Mouse (Mus musculus): ENCODE results near the gene Gbf1. TPM values are rescaled to one million over a fixed set of nuclear protein-coding genes. Genes with fewer than 3 reads are reported as not detected.

Gbf1 gene
- total and polyA plus RNA-seq, 3 experiments = 23.7 to 400 (median 54.1) TPM

DNA sequence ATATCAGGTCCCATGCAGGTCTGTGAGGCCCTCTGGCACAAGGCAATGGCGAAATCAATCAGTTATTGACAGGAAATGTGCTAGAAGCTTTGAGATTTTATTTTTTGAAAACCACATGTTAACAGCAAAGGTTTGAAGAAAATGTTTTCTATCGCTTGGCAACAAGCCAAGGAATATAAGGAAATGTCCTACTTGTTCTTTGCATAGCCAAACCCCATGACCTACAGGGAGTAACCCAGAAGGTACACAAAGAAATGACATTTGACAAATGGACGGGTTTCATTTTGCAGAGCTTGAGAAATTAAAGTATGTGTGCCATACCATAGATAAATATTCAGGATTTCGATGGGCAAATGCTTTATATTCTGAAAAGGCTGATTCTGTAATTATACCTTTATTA, 144.6 kb downstream of the Gbf1 start:
- no peaks in the 10 kb centered on the region for H3K9me3 ChIP-seq (replicated peaks; ENCODE audit: insufficient read depth, low read length)
- no peaks in the 10 kb centered on the region for H3K27me3 ChIP-seq (ENCODE audit: control insufficient read depth in 1 of 2, insufficient read depth in 2 of 2, low read length in 2 of 2)
- DNase-seq (ENCODE audit: low read depth, low spot score) = no peak

DNA sequence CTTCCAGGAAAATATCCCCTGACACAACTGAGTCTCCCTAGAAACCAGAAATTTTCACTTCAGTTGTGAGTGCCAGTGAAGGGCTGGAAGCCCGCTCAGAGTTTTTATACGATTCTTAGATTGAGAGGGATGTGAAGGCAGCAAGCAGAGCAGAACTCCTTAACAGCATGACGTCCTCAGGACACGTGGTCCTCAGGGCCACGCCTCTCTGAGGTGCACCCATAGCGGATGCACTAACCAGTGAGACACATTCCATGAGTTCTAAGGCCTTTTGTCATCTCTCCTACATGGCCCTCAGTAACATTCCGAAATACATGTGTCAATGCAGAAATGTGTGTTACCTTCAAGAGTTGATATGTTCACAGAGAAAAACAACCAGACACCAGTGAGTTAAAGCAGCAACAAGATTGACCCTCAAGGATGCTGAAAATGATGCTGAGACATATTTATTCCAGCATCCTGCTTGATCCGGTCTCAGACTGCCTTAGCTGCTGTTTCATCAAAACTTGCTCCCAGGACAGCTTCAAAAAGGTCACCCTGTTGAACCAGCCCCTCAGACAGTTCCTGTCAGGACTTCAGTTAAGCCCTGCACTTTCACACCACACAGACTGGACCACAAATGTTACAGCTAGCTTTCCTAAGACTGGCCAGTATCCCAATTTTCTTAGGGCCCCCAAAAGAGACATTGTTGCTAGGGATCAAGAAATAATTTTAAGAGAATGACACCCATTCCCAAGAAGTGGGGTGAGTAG, 148.2 kb downstream of the Gbf1 start:
- DNase-seq (ENCODE audit: low read depth, low spot score) = no peak
- H3K27me3 ChIP-seq (ENCODE audit: control insufficient read depth in 1 of 2, insufficient read depth in 2 of 2, low read length in 2 of 2) = no peaks in the 10 kb centered on the region
- TF ChIP-seq MAFK (IDR thresholded peaks at IDR 0.05; ENCODE audit: borderline replicate concordance, low read depth, low read length) (no peak), EP300 (IDR thresholded peaks at IDR 0.05; ENCODE audit: low read depth in 1 of 2, low read length in 2 of 2) (no peak)

More for the DNA sequence above, 144.6 kb downstream of the Gbf1 start:
- Histone ChIP-seq H3K4me1 (ENCODE audit: control insufficient read depth in 1 of 2, insufficient read depth in 2 of 2, low read length in 2 of 2) (peaks cover 2 to 3% of the 10 kb centered on the region in 2 experiments; a peak in 3 of 4 replicates), H3K4me3 (ENCODE audit: control insufficient read depth in 1 of 2, insufficient read depth in 1 of 2, low read depth in 2 of 2, low read length in 2 of 2) (no peak overlapping the region), H3K9ac (ENCODE audit: control insufficient read depth, low read depth, low read length, poor library complexity, severe bottlenecking) (no peak overlapping the region), H3K79me2 (ENCODE audit: control insufficient read depth, insufficient read depth, low read length, poor library complexity) (no peaks in the 10 kb centered on the region), H3K27ac (ENCODE audit: control insufficient read depth, low read depth, low read length) (no peak overlapping the region), H3K36me3 (ENCODE audit: control insufficient read depth in 1 of 2, insufficient read depth in 2 of 2, low read length in 2 of 2) (peaks cover 0 to 7% of the 10 kb centered on the region in 2 experiments; a peak in 2 of 4 replicates)
- TF ChIP-seq CTCF (IDR thresholded peaks at IDR 0.05 in 2 of 3, conservative IDR thresholded peaks at IDR 0.05 in 1 of 3; ENCODE audit: control insufficient read depth in 1 of 3, insufficient read depth in 1 of 3, low read depth in 2 of 3, low read length in 3 of 3, poor library complexity in 1 of 3, severe bottlenecking in 1 of 3) (no peak), E2F4 (IDR thresholded peaks at IDR 0.05; ENCODE audit: borderline replicate concordance, low read depth, low read length) (no peak), USF1 (IDR thresholded peaks at IDR 0.05; ENCODE audit: low read depth, low read length) (no peak), MAX (IDR thresholded peaks at IDR 0.05; ENCODE audit: low read length) (no peak), TCF12 (IDR thresholded peaks at IDR 0.05; ENCODE audit: low read depth, low read length) (no peak), ETS1 (IDR thresholded peaks at IDR 0.05; ENCODE audit: low read depth, low read length) (no peak), NELFE (IDR thresholded peaks at IDR 0.05; ENCODE audit: low read depth, low read length) (no peak), ZKSCAN1 (IDR thresholded peaks at IDR 0.05; ENCODE audit: low read depth, low read length) (no peak), POLR2AphosphoS2 (IDR thresholded peaks at IDR 0.05; ENCODE audit: low read length) (no peak), TAL1 (IDR thresholded peaks at IDR 0.05; ENCODE audit: low read length) (no peak), BHLHE40 (IDR thresholded peaks at IDR 0.05; ENCODE audit: borderline replicate concordance, low read depth, low read length) (no peak), CHD2 (IDR thresholded peaks at IDR 0.05; ENCODE audit: low read length) (no peak), SIN3A (IDR thresholded peaks at IDR 0.05; ENCODE audit: low read length) (no peak), TBP (IDR thresholded peaks at IDR 0.05; ENCODE audit: low read depth, low read length) (no peak), GATA1 (IDR thresholded peaks at IDR 0.05; ENCODE audit: low read depth, low read length) (no peak), ELF1 (IDR thresholded peaks at IDR 0.05; ENCODE audit: low read depth, low read length) (no peak), UBTF (IDR thresholded peaks at IDR 0.05; ENCODE audit: borderline replicate concordance, insufficient read depth, low read depth, low read length) (no peak), CHD1 (IDR thresholded peaks at IDR 0.05; ENCODE audit: low read depth, low read length) (no peak), MAFK (IDR thresholded peaks at IDR 0.05; ENCODE audit: borderline replicate concordance, low read depth, low read length) (no peak)

More for the DNA sequence above, 148.2 kb downstream of the Gbf1 start:
- Histone ChIP-seq H3K27ac (ENCODE audit: control insufficient read depth, low read depth, low read length) (no peak overlapping the region), H3K36me3 (ENCODE audit: control insufficient read depth in 1 of 2, insufficient read depth in 2 of 2, low read length in 2 of 2) (peaks cover 0 to 13% of the 10 kb centered on the region in 2 experiments; a peak in 2 of 4 replicates), H3K9me3 (replicated peaks; ENCODE audit: insufficient read depth, low read length) (no peaks in the 10 kb centered on the region), H3K4me3 (ENCODE audit: control insufficient read depth in 1 of 2, insufficient read depth in 1 of 2, low read depth in 2 of 2, low read length in 2 of 2) (no peak overlapping the region), H3K9ac (ENCODE audit: control insufficient read depth, low read depth, low read length, poor library complexity, severe bottlenecking) (no peak overlapping the region), H3K79me2 (ENCODE audit: control insufficient read depth, insufficient read depth, low read length, poor library complexity) (peaks cover 3% of the 10 kb centered on the region; the same call in 1 of the 2 replicates), H3K4me1 (ENCODE audit: control insufficient read depth in 1 of 2, insufficient read depth in 2 of 2, low read length in 2 of 2) (peaks cover 3 to 17% of the 10 kb centered on the region in 2 experiments)

Data from MEL (cell line).